Mouse (Mus musculus) forebrain, embryonic 10.5 days (tissue): Measurements from ENCODE around the gene Zfp14. TPM values are rescaled to one million over a fixed set of nuclear protein-coding genes. Genes with fewer than 3 reads are reported as not detected.

Source experiments
- DNase-seq: peaks from one replicate; pipeline ENCODE4 v3.0.0-alpha.2; 2017; ENCODE audit warnings: low spot score; ENCODE audit errors: extremely low spot score
- H3K27ac ChIP-seq: fragments of 300-500 bp; sonication (generic); 2 replicates; pipeline ENCODE4 v1.5.1; 2016; ENCODE audit warnings: mild to moderate bottlenecking
- H3K27me3 ChIP-seq: fragments of 300-500 bp; sonication (generic); 2 replicates; pipeline ENCODE4 v1.6.1; 2016; ENCODE audit warnings: mild to moderate bottlenecking; ENCODE audit not compliant: poor library complexity, severe bottlenecking
- H3K36me3 ChIP-seq: fragments of 300-500 bp; sonication (generic); replicated peaks from 2 replicates; pipeline ENCODE4 v1.6.1; 2016; ENCODE audit warnings: mild to moderate bottlenecking, moderate library complexity
- H3K4me1 ChIP-seq: fragments of 300-500 bp; sonication (generic); 2 replicates; pipeline ENCODE4 v1.6.1; 2016
- H3K4me3 ChIP-seq: fragments of 300-500 bp; sonication (generic); 2 replicates; pipeline ENCODE4 v1.5.1; 2016; ENCODE audit warnings: mild to moderate bottlenecking, moderate library complexity
- H3K9me3 ChIP-seq: fragments of 300-500 bp; sonication (generic); 2 replicates; pipeline ENCODE4 v1.6.1; 2016; ENCODE audit warnings: mild to moderate bottlenecking, moderate library complexity
- WGBS: fragments of 180-500 bp; shearing (Covaris S2); methylation state at CpG from one replicate; pipeline ENCODE4 v1.1.7; 2016; 5-methylcytosine and 5-hydroxymethylcytosine counted together
- polyA plus RNA-seq: library from polyadenylated mRNA; unstranded; fragments of >200 nt; fragmentation: Nextera tagmentation; extraction: Ambion mirVana; gene quantifications from 2 replicates; pipeline ENCODE4 v1.2.1, GENCODE M21; 2016

The Zfp14 gene
- polyA plus RNA-seq, 1 experiment from 2014 or later = 2.8 TPM

DNA sequence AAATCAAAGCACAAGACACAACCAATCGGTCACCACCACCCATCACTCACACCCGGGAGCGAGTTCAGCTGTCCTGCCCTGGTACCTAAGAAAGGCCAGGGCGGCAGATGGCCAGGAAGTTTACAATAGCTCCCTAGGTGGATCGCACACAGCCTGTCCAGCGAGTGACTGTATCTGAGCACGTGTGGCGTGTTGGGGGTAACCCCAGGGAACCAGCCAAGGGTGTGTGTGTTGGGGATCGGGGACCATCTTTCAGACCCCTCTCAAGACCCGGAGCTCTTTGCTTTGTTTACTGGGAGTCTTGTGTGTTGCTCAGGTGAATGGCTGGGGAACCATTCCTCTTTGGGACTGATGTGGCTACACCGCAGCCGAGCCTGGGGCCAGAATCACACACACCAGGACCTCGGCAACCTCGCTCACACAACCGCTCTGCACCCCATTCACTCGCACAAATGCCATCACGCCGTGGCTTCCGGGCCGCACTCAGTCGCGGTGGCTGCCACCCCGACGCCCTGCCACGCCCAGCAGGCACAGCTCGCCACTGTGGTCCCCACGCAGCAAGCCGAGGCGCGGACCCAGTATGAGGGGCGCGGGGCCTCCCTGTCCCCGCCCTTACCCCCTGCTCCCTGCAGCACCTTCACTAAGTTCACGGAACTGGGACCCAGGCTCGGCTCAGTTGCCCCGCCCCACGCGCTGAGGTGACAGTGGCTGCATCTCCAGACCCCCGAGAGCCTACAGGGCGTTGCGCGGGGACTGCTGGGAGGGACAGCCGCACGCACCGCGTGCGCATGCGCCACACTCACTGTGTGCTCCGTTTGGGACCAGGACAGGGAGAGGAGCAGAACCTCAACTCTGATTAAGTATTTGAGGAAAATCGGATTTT, 21.2 kb upstream of the Zfp14 start, which contains the start of gene Zfp82:
Gene Zfp82, minus strand, starts transcription at position 755 of the 883 bp plus-strand sequence.
- DNase-seq = peak; percentile 83
- H3K27ac ChIP-seq = peak within 1 kb of the TSS; percentile 91
- H3K4me3 ChIP-seq = peak within 1 kb of the TSS; percentile 90
- no peaks in the 10 kb centered on the region for H3K27me3 ChIP-seq
- H3K9me3 ChIP-seq = no peaks in the 10 kb centered on the region
- peaks cover 15% of the 10 kb centered on the region for H3K4me1 ChIP-seq
- under 1% methylated on average over 50 of the region's 50 CpGs for WGBS
- peaks cover 57% of the 10 kb centered on the region for H3K36me3 ChIP-seq

DNA sequence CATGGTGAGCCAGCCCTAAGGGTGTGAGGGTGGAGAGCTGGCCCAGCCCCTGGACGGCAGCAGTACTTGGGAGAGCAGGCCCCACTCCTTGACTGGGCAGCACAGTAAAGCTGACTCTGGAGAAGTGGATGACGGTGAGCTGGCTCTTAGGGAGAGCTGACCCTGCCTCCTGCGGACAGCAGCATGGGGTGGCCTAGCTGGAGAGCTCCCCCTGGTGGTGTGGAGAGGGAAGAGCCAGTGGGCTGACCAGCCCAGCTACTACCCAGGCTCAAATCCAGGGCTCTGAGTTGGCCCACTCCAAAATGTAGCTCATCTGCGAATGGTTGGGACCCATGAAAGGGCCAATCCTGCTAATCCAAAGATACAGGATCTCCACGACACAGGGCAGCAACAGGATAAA, 13.4 kb upstream of the Zfp14 start:
- 84% methylated on average over 5 of the region's 5 CpGs for WGBS
- peaks cover 83% of the 10 kb centered on the region for H3K36me3 ChIP-seq
- DNase-seq = no peak
- no peaks in the 10 kb centered on the region for H3K9me3 ChIP-seq
- H3K4me3 ChIP-seq = no peak overlapping the region
- no peaks in the 10 kb centered on the region for H3K27me3 ChIP-seq
- no peak overlapping the region for H3K27ac ChIP-seq
- H3K4me1 ChIP-seq = no peaks in the 10 kb centered on the region

DNA sequence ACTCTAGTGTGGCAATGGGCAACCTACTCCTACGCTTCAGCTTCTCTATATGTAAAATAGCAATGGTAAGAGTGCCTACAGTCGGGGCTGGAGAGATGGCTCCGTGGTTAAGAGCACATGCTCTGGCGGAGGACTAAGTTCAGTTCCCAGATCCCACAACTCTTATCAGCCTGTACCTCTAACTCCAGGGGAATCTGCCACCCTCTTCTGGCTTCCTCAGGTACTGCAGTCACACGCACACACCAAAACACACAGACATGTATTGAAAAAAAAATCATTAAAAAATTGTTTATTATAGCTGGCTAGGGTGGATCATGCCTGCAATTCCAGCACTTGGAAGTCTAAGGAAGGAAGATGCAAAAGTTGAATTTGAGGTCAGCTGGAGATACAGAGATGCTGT, 11.3 kb upstream of the Zfp14 start:
- H3K4me3 ChIP-seq = no peak overlapping the region
- WGBS = 88% methylated on average over 5 of the region's 5 CpGs
- no peaks in the 10 kb centered on the region for H3K27me3 ChIP-seq
- peaks cover 86% of the 10 kb centered on the region for H3K36me3 ChIP-seq
- DNase-seq = no peak
- H3K4me1 ChIP-seq = no peaks in the 10 kb centered on the region
- no peak overlapping the region for H3K27ac ChIP-seq
- no peaks in the 10 kb centered on the region for H3K9me3 ChIP-seq

DNA sequence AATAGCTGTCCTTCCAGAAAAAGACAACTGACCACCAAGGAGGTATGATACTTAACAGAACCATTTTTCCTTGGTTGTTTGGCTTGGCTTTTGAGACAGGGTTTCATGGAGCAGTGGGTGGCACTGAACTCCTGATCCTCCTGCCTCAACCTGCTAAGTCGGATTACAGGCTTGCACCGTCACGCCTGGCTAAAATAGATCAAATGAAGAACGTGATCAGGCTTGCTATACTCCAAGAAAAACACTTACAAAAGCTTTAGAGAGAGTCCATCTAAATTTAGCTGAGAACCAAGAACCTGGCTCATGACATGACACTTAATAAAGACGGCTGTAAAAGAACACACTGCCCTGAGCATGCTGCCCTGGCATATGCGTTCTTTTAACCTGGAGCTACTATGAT, 9.2 kb upstream of the Zfp14 start:
- no peak for DNase-seq
- no peak overlapping the region for H3K27ac ChIP-seq
- H3K9me3 ChIP-seq = no peaks in the 10 kb centered on the region
- 89% methylated on average over 6 of the region's 6 CpGs for WGBS
- no peak overlapping the region for H3K4me3 ChIP-seq
- H3K4me1 ChIP-seq = no peaks in the 10 kb centered on the region
- peaks cover 92% of the 10 kb centered on the region for H3K36me3 ChIP-seq
- no peaks in the 10 kb centered on the region for H3K27me3 ChIP-seq

DNA sequence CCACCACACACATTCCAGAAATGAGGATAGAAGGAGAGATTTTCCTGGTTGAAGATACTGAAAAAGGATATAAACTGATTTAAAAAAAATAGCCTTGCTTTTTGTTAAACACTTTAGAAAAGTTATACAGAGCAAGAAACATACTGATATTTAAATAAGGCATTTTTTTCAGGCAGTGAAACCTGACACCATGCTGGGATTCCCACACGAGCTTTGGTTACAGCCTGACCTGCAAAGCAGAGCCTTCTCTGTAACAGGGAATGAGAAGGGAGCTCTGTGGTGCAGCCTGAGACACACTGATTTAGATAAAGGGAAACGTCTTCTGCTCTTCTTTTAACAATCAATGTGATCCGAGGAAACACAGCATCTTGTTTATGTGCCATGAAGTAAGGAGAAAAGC, 2.4 kb upstream of the Zfp14 start:
- no peak for DNase-seq
- H3K27ac ChIP-seq = no peak overlapping the region

DNA sequence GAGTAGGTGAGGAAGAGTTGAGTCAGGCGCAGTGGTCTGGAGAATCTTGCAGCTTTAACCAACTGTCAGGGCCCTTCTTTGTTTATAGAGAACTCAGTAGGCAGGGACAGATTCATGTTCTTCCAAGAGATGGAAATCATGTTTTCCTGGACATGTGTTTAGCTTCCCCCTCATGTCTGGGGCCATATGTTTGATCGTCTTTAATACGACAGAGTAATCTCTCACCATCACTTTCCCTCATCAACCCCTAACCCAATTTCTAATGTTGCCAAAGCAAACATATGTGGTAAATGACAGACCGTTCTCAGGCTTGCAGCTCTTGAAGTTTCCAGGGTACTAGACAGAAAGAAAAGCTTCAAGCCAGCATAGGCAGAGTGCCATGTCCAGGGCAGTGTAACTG, 3.1 kb downstream of the Zfp14 start:
- H3K9me3 ChIP-seq = no peaks in the 10 kb centered on the region
- no peaks in the 10 kb centered on the region for H3K27me3 ChIP-seq
- no peak for DNase-seq
- no peak overlapping the region for H3K4me3 ChIP-seq
- WGBS = 90% methylated on average over 4 of the region's 4 CpGs
- H3K36me3 ChIP-seq = peaks cover 3% of the 10 kb centered on the region; the same call in 1 of the 2 replicates
- H3K4me1 ChIP-seq = peaks cover 17% of the 10 kb centered on the region
- H3K27ac ChIP-seq = no peak overlapping the region

More for the DNA sequence above, 2.4 kb upstream of the Zfp14 start:
- Histone ChIP-seq H3K4me3 (no peak overlapping the region), H3K9me3 (no peaks in the 10 kb centered on the region), H3K36me3 (peaks cover 38% of the 10 kb centered on the region), H3K27me3 (no peaks in the 10 kb centered on the region), H3K4me1 (peaks cover 22% of the 10 kb centered on the region)
- 15% methylated on average over 3 of the region's 3 CpGs for WGBS

DNA sequence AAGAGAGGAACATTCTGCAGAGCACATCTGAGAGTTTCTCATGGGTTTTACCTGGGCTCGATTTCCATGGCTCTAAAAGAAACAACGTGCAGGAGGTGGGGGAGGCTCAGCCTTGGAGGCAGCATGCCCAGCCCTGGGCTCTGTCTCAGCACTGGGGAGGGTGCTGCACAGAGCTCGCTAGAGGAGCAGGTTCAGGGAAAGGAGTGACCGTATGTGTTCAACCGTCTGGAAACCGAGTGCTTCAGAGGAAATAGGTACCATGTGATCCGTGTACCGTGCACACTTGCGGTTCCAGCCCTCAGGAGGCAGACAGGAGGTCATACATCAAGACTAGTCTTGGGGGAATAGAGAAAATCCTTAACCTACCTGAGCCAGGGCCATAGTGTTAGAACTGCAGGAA, 6.8 kb downstream of the Zfp14 start:
- Histone ChIP-seq H3K4me3 (no peak overlapping the region), H3K4me1 (no peaks in the 10 kb centered on the region), H3K36me3 (peaks cover 3% of the 10 kb centered on the region; the same call in 1 of the 2 replicates), H3K9me3 (no peaks in the 10 kb centered on the region), H3K27me3 (no peaks in the 10 kb centered on the region), H3K27ac (no peak overlapping the region)
- DNase-seq = no peak
- 68% methylated on average over 9 of the region's 9 CpGs for WGBS

DNA sequence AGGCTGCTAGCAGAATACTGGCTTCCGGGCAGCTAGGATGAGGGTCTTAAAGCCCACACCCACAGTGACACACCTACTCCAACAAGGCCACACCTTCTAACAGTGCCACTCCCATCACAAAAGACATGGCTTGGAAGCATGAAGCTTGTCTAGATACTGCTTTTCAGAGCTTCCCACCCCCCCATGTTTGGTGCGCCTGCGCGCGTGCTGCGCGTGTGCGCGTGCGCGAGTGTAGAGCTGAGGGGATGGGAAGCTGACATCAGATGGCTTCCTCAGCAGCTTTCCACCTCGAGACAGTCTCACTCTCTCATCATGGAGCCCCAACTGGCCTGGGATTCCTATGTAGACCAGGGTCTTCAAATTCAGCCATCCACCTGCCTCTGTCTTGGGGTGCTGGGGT, 16.8 kb downstream of the Zfp14 start:
- no peak for DNase-seq
- no peak overlapping the region for H3K27ac ChIP-seq
- H3K4me1 ChIP-seq = 0 out of 2 replicates have a peak, but pooled peaks cover 5% of the 10 kb centered on the region
- peaks cover 13% of the 10 kb centered on the region for H3K36me3 ChIP-seq
- no peaks in the 10 kb centered on the region for H3K9me3 ChIP-seq
- no peak overlapping the region for H3K4me3 ChIP-seq
- no peaks in the 10 kb centered on the region for H3K27me3 ChIP-seq
- WGBS = 94% methylated on average over 12 of the region's 12 CpGs

DNA sequence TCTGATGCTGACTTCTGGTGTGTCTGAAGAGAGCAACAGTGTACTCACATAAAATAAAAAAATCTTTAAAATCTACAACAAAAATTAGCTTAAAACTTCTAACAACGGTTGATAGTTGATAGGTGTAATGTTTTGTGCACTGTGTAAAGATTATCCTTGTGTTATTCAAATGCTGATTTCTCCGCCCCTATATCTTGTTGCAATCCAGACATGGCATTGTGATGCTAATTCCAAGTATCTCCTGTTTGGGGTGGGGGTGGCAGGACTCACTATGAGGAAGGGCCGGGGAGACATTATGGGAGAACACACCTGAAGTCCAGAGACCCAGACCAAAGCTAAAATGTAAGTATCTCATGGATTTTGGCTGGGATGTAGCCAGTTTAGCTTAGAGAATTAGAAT, 19.8 kb downstream of the Zfp14 start:
- H3K4me3 ChIP-seq = no peak overlapping the region
- WGBS = 93% methylated on average over 3 of the region's 3 CpGs
- H3K27me3 ChIP-seq = no peaks in the 10 kb centered on the region
- H3K36me3 ChIP-seq = peaks cover 22% of the 10 kb centered on the region
- 0 out of 2 replicates have a peak, but pooled peaks cover 5% of the 10 kb centered on the region for H3K4me1 ChIP-seq
- no peak for DNase-seq
- H3K27ac ChIP-seq = no peak overlapping the region
- no peaks in the 10 kb centered on the region for H3K9me3 ChIP-seq

DNA sequence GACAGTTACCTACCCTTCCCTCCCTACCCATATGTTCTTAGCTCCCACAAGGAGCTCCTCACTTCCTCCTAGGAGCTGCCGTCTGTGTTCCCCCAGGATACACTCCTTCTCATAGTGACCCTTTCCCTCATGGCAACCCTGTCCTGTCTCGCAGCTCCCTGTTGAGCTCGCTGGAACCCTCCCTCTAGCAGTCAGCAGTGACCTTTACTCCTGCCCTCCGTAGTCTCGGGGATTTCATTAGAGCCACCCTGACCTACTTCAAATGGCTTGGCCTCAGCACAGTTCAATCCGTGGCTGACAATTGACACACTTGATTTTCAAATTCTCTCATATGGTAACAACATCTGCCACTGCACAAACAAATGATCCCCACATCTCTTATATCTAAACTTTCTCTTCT, 20.5 kb downstream of the Zfp14 start:
- no peak overlapping the region for H3K4me3 ChIP-seq
- no peak overlapping the region for H3K27ac ChIP-seq
- DNase-seq = no peak
- 0 out of 2 replicates have a peak, but pooled peaks cover 5% of the 10 kb centered on the region for H3K4me1 ChIP-seq
- H3K9me3 ChIP-seq = no peaks in the 10 kb centered on the region
- H3K36me3 ChIP-seq = peaks cover 29% of the 10 kb centered on the region
- no peaks in the 10 kb centered on the region for H3K27me3 ChIP-seq
- 55% methylated on average over 6 of the region's 6 CpGs for WGBS

DNA sequence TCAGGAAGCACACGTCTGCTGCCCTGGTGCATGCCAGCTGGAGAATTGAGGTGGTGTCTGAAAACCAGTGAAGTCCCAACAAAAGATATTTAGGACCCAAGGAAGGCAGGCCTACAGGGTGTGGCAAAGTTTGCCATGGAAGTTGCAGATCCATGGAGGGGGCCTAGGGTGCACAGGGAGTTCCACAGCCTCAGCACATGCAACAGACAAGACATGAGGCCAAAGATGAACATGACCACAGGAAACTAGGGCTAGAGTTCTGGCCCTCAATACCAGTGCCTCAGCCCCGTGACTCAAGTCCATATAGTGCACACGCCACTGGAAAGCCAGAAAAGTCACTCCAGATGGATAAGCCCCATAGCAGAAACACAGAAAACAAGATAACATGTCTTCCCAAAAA, 22.6 kb downstream of the Zfp14 start:
- H3K27ac ChIP-seq = no peak overlapping the region
- DNase-seq = no peak
- no peaks in the 10 kb centered on the region for H3K9me3 ChIP-seq
- H3K27me3 ChIP-seq = no peaks in the 10 kb centered on the region
- whole genome bisulfite sequencing = 91% methylated on average over 3 of the region's 3 CpGs
- peaks cover 50% of the 10 kb centered on the region for H3K36me3 ChIP-seq
- no peak overlapping the region for H3K4me3 ChIP-seq
- 0 out of 2 replicates have a peak, but pooled peaks cover 5% of the 10 kb centered on the region for H3K4me1 ChIP-seq

DNA sequence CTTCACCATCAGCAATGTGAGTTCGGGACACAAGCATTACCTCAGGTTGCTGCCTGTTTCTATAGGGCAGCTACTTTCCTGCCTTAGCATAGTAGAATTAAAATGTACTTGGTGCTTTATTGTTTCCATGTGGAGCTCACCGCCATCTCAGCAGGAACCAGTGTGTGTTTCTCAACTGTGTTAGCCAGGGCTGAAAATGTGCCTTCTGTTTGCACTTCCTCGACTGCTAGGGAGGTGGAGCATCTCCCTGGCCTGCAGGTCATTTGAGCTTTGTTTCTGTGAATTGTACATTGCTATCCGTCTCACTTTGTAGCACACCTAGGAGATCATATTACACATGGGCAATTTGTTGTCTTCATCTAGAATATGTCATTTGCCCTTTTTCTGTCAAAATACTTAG, 23.8 kb downstream of the Zfp14 start:
- H3K9me3 ChIP-seq = no peaks in the 10 kb centered on the region
- no peak overlapping the region for H3K27ac ChIP-seq
- H3K4me1 ChIP-seq = 0 out of 2 replicates have a peak, but pooled peaks cover 5% of the 10 kb centered on the region
- DNase-seq = no peak
- H3K36me3 ChIP-seq = peaks cover 62% of the 10 kb centered on the region
- H3K27me3 ChIP-seq = no peaks in the 10 kb centered on the region
- 82% methylated on average over 4 of the region's 4 CpGs for WGBS
- no peak overlapping the region for H3K4me3 ChIP-seq

DNA sequence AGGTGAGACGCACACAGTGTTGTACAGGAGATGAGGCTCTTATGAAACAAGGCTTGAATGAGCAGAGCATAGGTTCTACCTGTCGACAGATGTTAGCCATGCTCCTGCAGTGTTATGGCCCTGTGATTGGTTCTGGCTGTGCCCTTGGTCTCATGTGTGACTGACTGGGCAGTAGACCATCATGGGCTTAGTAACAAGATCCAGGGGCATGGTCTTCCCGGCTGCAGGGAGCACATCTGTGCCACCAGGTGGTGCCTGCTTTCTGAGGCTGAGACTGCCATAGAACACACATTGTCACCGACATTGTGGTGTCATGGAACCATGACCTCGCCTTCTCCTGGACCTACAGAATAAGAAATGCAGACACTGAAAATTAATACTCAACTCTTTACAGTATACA, 25.8 kb downstream of the Zfp14 start:
- no peaks in the 10 kb centered on the region for H3K9me3 ChIP-seq
- H3K27me3 ChIP-seq = no peaks in the 10 kb centered on the region
- DNase-seq = no peak
- H3K4me1 ChIP-seq = 0 out of 2 replicates have a peak, but pooled peaks cover under 1% of the 10 kb centered on the region
- H3K27ac ChIP-seq = no peak overlapping the region
- WGBS = 82% methylated on average over 5 of the region's 5 CpGs
- H3K4me3 ChIP-seq = no peak overlapping the region
- peaks cover 82% of the 10 kb centered on the region for H3K36me3 ChIP-seq
